Mouse (Mus musculus) ES-E14 (cell line): Measurements from ENCODE around the gene Map2k2. TPM values are rescaled to one million over a fixed set of nuclear protein-coding genes. Genes with fewer than 3 reads are reported as not detected.

Source experiments
- DNase-seq: peaks from one replicate; pipeline ENCODE4 v3.0.0-alpha.2; 2013; ENCODE audit warnings: low read depth, low spot score
- H3K27ac ChIP-seq: 2 replicates; pipeline ENCODE4 v1.5.1; 2012; ENCODE audit warnings: low read depth, mild to moderate bottlenecking, low read length, moderate library complexity, mixed read lengths; ENCODE audit not compliant: poor library complexity, insufficient read depth, severe bottlenecking
- H3K36me3 ChIP-seq: 2 replicates; pipeline ENCODE4 v1.6.1; 2012; ENCODE audit warnings: mild to moderate bottlenecking, low read length, moderate library complexity, mixed read lengths; ENCODE audit not compliant: control insufficient read depth, poor library complexity, insufficient read depth, severe bottlenecking
- H3K4me1 ChIP-seq, 2 experiments: fragments of 150-350 bp in 1 of 2; sonication (generic) in 1 of 2; 2 replicates each; pipeline ENCODE4 v1.6.1; 2012; ENCODE audit warnings: low read length in 2 of 2, mild to moderate bottlenecking in 1 of 2, mixed read lengths in 1 of 2; ENCODE audit not compliant: control insufficient read depth in 2 of 2, insufficient read depth in 2 of 2, poor library complexity in 1 of 2
- H3K4me3 ChIP-seq, 2 experiments: fragments of 150-350 bp in 1 of 2; sonication (generic) in 1 of 2; 2 replicates each; pipeline ENCODE4 v1.5.1; 2012; ENCODE audit warnings: low read length in 2 of 2, low read depth in 1 of 2, mild to moderate bottlenecking in 1 of 2, mixed read lengths in 1 of 2; ENCODE audit not compliant: insufficient read depth in 1 of 2, poor library complexity in 1 of 2, severe bottlenecking in 1 of 2
- H3K9ac ChIP-seq: 2 replicates; pipeline ENCODE4 v1.6.1; 2012; ENCODE audit warnings: low read depth, mild to moderate bottlenecking, low read length, mixed read lengths; ENCODE audit not compliant: poor library complexity, insufficient read depth, severe bottlenecking
- H3K9me3 ChIP-seq: fragments of 150-350 bp; sonication (generic); 2 replicates; pipeline ENCODE4 v1.6.1; 2012; ENCODE audit warnings: low read depth, mild to moderate bottlenecking, low read length; ENCODE audit not compliant: control insufficient read depth, insufficient read depth
- CHD2 ChIP-seq: IDR thresholded peaks from 2 replicates; pipeline ENCODE4 v1.6.1; 2014; ENCODE audit warnings: mild to moderate bottlenecking, low read depth, low read length, inconsistent platforms
- HCFC1 ChIP-seq: IDR thresholded peaks from 2 replicates; pipeline ENCODE4 v1.6.1; 2012; ENCODE audit warnings: low read length, inconsistent platforms, borderline replicate concordance; ENCODE audit not compliant: insufficient read depth
- MAFK ChIP-seq: IDR thresholded peaks from 2 replicates; pipeline ENCODE4 v1.6.1; 2014; ENCODE audit warnings: mild to moderate bottlenecking, low read depth, low read length, inconsistent platforms; ENCODE audit not compliant: insufficient read depth
- ZC3H11A ChIP-seq: IDR thresholded peaks from 2 replicates; pipeline ENCODE4 v1.6.1; 2012; ENCODE audit warnings: low read depth, mild to moderate bottlenecking, inconsistent platforms, low read length, borderline replicate concordance
- ZNF384 ChIP-seq: IDR thresholded peaks from 2 replicates; pipeline ENCODE4 v1.6.1; 2012; ENCODE audit warnings: low read depth, low read length, inconsistent platforms
- in situ Hi-C, 2 experiments: fragments of 600-800 bp; cut with MboI; formaldehyde crosslinking; loops; one replicate each; pipeline ENCODE4 v1.15.1; 2025; ENCODE audit warnings: low sequenced_read_pairs in 2 of 2, inconsistent platforms in 1 of 2; ENCODE audit not compliant: unreplicated experiment in 2 of 2
- total RNA-seq: library from RNA; depleted of rRNA; stranded (reverse); fragments of 300-350 nt; gene quantifications from 2 replicates; pipeline ENCODE4 v1.2.3, GENCODE M21; 2012

The Map2k2 gene
- total RNA-seq, 1 experiment, result 115 TPM

DNA sequence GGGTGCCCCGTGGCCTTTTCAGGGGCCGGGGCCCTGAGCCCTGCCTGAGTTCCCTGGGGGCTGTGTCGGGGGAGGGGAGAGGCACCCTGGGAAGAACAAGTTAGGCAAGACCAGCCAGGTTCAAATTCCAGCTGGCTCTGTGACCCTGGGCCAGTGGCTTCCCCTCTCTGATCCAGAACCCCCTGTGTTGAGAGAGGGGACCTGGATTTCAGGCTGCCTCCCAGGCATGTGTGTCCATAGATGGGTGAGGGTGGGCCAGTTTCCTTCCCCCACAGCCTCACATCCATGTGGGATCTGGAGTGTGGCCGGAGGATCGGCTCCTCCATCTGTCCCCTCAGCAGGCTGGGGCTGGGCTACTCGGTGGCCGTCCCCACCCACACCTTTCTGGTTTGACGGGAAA lies 34.3 kb downstream of the Map2k2 start:
- in situ Hi-C loops, result no loop called here
- Histone ChIP-seq H3K9ac (peak overlapping the region; percentile 90; the same call in 1 of the 2 replicates), H3K4me1 (peaks cover 3 to 40% of the 10 kb centered on the region in 2 experiments; a peak in 3 of 4 replicates), H3K27ac (peak overlapping the region; percentile 67), H3K36me3 (peaks cover 15% of the 10 kb centered on the region), H3K4me3 (peak overlapping the region; percentile 90 to 91), H3K9me3 (no peaks in the 10 kb centered on the region)
- DNase-seq, result no peak
- TF ChIP-seq ZC3H11A (no peak), MAFK (no peak), CHD2 (no peak), ZNF384 (no peak), HCFC1 (no peak)

GRCm38 (mm10) chr10:81140717-81141454 lies 35.2 kb downstream of the Map2k2 start:
- Histone ChIP-seq H3K9ac (peak overlapping the region; percentile 90), H3K4me1 (peaks cover 3 to 42% of the 10 kb centered on the region in 2 experiments; a peak in 3 of 4 replicates), H3K27ac (peak overlapping the region; percentile 67), H3K36me3 (peaks cover 24% of the 10 kb centered on the region), H3K4me3 (peak overlapping the region; percentile 90 to 91), H3K9me3 (no peaks in the 10 kb centered on the region)
- DNase-seq, result no peak
- TF ChIP-seq HCFC1 (no peak), CHD2 (no peak), ZNF384 (no peak), MAFK (no peak), ZC3H11A (no peak)
- in situ Hi-C loops, result no loop called here

DNA sequence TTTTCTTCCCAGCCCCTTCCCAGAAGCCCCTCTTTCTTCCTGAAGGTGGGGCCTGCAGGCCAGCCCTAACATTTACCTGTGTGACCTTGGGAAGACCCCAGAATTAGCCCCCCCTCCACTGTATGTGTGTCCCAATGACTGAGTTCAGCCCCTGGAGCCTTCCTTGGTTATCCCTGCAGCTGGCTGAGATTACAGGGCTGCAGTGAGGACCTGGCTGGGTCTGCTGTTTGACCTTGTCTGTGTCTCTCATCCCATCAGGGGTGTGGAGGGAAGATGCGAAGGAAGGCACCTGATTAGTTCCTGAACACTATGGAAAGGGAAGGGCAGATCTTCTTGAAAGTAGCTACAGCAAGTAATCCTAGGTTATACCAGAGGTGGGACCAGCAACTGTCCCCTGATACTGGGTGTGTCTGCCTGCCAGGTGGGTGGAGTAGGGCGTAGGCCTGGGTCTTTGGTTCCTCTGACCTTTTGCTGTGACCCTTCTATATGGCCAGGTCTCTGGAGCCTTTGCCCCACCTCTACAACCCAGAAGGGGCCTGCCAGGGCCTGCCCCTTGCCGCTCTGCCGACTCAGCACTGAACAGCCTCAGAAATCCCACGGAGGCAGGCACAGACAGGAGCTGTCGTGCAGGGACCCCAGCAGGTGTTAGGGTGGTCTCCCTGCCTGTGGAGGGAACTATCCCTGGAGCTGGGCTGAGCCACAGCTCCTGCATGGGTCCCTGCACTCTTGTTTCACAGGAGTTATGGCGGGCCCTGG lies 35.9 kb downstream of the Map2k2 start:
- Histone ChIP-seq H3K9ac (peak overlapping the region; percentile 29; the same call in 1 of the 2 replicates), H3K36me3 (peaks cover 30% of the 10 kb centered on the region), H3K9me3 (no peaks in the 10 kb centered on the region), H3K4me3 (peak overlapping the region; percentile 90 to 91), H3K27ac (peak overlapping the region; percentile 67), H3K4me1 (peaks cover 3 to 47% of the 10 kb centered on the region in 2 experiments; a peak in 3 of 4 replicates)
- in situ Hi-C loops, result no loop called here
- no peak for DNase-seq
- TF ChIP-seq ZC3H11A (no peak), MAFK (peak; percentile 79)

- Histone ChIP-seq H3K9ac (peak overlapping the region; percentile 47; the same call in 1 of the 2 replicates), H3K4me1 (peaks cover 3 to 55% of the 10 kb centered on the region in 2 experiments; a peak in 3 of 4 replicates), H3K9me3 (no peaks in the 10 kb centered on the region), H3K36me3 (peaks cover 37% of the 10 kb centered on the region), H3K27ac (peak overlapping the region; percentile 67; the same call in 1 of the 2 replicates), H3K4me3 (peak overlapping the region; percentile 43 to 91)
- in situ Hi-C loops, result no loop called here
- TF ChIP-seq HCFC1 (no peak), ZC3H11A (no peak), ZNF384 (no peak), MAFK (no peak), CHD2 (no peak)
- DNase-seq, result no peak
These were observed 36.9 kb downstream of the Map2k2 start for GRCm38 (mm10) chr10:81142551-81142981.
